Mouse (Mus musculus) C2C12 (cell line): ENCODE measurements around the gene Kl. TPM values are rescaled to one million over a fixed set of nuclear protein-coding genes. Genes with fewer than 3 reads are reported as not detected.

Source experiments
- H3K27me3 ChIP-seq: one replicate; pipeline ENCODE4 v1.6.1; 2011; ENCODE audit not compliant: control insufficient read depth, insufficient read depth, insufficient read length
- H3K36me3 ChIP-seq: one replicate; pipeline ENCODE4 v1.6.1; 2011; ENCODE audit not compliant: control insufficient read depth, insufficient read depth
- H3K4me3 ChIP-seq: one replicate; pipeline ENCODE4 v1.5.1; 2011; ENCODE audit warnings: mild to moderate bottlenecking, control low read depth; ENCODE audit not compliant: poor library complexity, insufficient read depth, severe bottlenecking
- H3K79me2 ChIP-seq: one replicate; pipeline ENCODE4 v1.6.1; 2011; ENCODE audit not compliant: control insufficient read depth, insufficient read depth
- H3K79me3 ChIP-seq: one replicate; pipeline ENCODE4 v1.6.1; 2011; ENCODE audit warnings: low read depth, control low read depth
- H3ac ChIP-seq: one replicate; pipeline ENCODE3; 2011; ENCODE audit warnings: low read depth; ENCODE audit not compliant: control insufficient read depth, insufficient read length
- CEBPB ChIP-seq: IDR thresholded peaks from one replicate; pipeline ENCODE4 v1.6.1; 2011; ENCODE audit warnings: low read depth, mild to moderate bottlenecking, control low read depth, moderate library complexity
- CTCF ChIP-seq: IDR thresholded peaks from one replicate; pipeline ENCODE4 v1.5.1; 2011; ENCODE audit not compliant: control insufficient read depth, insufficient read depth, insufficient read length
- FOSL1 ChIP-seq: IDR thresholded peaks from one replicate; pipeline ENCODE4 v1.8.0; 2011; ENCODE audit warnings: mild to moderate bottlenecking, low read length; ENCODE audit not compliant: poor library complexity, insufficient read depth, severe bottlenecking
- MAX ChIP-seq: IDR thresholded peaks from one replicate; pipeline ENCODE4 v1.6.1; 2011; ENCODE audit warnings: mild to moderate bottlenecking, control low read depth
- MYOD1 ChIP-seq: IDR thresholded peaks from one replicate; pipeline ENCODE4 v1.6.1; 2011; ENCODE audit warnings: low read depth; ENCODE audit not compliant: control insufficient read depth, insufficient read length
- MYOG ChIP-seq: IDR thresholded peaks from one replicate; pipeline ENCODE4 v1.6.1; 2011; ENCODE audit not compliant: control insufficient read depth, insufficient read length; ENCODE audit errors: extremely low read depth
- USF1 ChIP-seq: IDR thresholded peaks from one replicate; pipeline ENCODE4 v1.6.1; 2011; ENCODE audit warnings: low read depth, mild to moderate bottlenecking, control low read depth, moderate library complexity
- polyA plus RNA-seq: library from polyadenylated mRNA; unstranded; fragments of >200 nt; fragmentation: generic; extraction: Trizol; gene quantifications from one replicate; pipeline ENCODE4 v1.2.1, GENCODE M21; 2012; ENCODE audit warnings: missing spikeins

Gene Kl
- polyA plus RNA-seq, 1 experiment, result not detected

DNA sequence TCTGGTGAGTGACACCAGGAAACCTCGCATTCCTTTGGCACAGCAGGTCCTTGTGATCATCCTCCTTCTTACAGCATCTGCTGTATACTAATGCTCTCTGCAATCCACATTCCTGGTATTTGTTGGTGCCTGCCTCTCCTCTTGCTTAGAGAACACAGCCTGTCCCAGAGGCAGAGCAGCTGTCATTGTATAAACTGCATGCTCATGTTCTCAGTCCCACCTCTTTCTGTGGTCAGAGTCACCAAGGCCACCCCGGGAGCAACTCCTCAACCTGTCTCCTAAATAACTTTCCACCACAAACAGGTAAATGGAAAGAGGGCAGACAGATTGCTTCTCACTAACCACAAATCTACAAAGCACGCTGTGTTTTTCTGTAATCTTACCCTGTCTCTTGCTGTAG, 18.1 kb downstream of the Kl start:
- Histone ChIP-seq H3K36me3 (no peaks in the 10 kb centered on the region), H3K27me3 (no peaks in the 10 kb centered on the region), H3K79me2 (no peaks in the 10 kb centered on the region), H3ac (no peak overlapping the region), H3K4me3 (no peak overlapping the region), H3K79me3 (no peaks in the 10 kb centered on the region)
- TF ChIP-seq CEBPB, result no peak
- TF ChIP-seq MYOD1, result no peak
- TF ChIP-seq MAX, result no peak
- no peak for TF ChIP-seq USF1
- no peak for TF ChIP-seq CTCF
- no peak for TF ChIP-seq MYOG
- no peak for TF ChIP-seq FOSL1

DNA sequence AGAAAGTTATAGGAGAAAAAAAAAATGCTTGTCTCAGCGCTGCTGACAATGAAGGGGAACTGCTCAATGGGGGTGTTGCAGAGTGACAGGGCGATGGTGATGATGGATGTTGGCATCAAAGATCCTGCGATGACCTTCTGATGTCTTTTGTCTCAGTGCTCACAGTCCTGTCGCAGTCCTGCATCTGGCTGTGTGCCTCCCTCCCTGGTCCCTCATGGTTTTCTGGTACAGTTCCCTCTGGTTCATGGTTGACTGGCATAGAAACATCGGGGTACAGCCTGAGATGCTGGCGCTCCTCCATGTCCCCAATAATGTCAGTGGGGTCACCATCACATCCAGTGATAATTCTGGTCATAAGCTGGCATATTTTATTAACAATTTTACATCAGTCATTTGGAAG, 18.7 kb downstream of the Kl start:
- H3K4me3 ChIP-seq, result no peak overlapping the region
- H3K79me2 ChIP-seq, result no peaks in the 10 kb centered on the region
- no peaks in the 10 kb centered on the region for H3K27me3 ChIP-seq
- no peaks in the 10 kb centered on the region for H3K36me3 ChIP-seq
- no peaks in the 10 kb centered on the region for H3K79me3 ChIP-seq
- TF ChIP-seq MYOG, result no peak
- TF ChIP-seq FOSL1, result no peak
- H3ac ChIP-seq, result no peak overlapping the region

DNA sequence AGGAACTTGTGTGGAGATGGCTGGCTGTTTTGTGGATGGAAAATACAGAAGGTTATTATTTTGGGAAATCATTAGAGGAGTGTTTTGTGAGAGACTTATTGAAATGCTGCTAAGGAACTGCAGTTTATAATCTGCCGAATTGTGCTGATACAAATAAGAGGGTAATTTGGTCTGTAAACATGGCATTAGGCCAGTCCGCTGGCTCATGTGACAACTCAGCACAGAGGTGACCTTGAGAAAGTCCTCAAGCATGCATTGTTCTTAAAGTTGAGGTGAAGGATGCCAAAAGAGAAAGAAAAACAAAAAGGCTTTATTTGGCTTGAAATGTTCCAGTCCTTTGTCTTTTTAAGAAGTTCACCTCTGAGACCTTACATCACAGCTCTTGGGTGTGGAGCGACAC, 21.8 kb downstream of the Kl start:
- H3K79me2 ChIP-seq, result no peaks in the 10 kb centered on the region
- no peaks in the 10 kb centered on the region for H3K36me3 ChIP-seq
- TF ChIP-seq CTCF, result no peak
- TF ChIP-seq USF1, result no peak
- no peak for TF ChIP-seq CEBPB
- TF ChIP-seq MYOD1, result no peak
- no peak for TF ChIP-seq MAX
- TF ChIP-seq FOSL1, result no peak
- no peak for TF ChIP-seq MYOG
- no peaks in the 10 kb centered on the region for H3K79me3 ChIP-seq
- H3ac ChIP-seq, result no peak overlapping the region
- no peaks in the 10 kb centered on the region for H3K27me3 ChIP-seq
- no peak overlapping the region for H3K4me3 ChIP-seq

DNA sequence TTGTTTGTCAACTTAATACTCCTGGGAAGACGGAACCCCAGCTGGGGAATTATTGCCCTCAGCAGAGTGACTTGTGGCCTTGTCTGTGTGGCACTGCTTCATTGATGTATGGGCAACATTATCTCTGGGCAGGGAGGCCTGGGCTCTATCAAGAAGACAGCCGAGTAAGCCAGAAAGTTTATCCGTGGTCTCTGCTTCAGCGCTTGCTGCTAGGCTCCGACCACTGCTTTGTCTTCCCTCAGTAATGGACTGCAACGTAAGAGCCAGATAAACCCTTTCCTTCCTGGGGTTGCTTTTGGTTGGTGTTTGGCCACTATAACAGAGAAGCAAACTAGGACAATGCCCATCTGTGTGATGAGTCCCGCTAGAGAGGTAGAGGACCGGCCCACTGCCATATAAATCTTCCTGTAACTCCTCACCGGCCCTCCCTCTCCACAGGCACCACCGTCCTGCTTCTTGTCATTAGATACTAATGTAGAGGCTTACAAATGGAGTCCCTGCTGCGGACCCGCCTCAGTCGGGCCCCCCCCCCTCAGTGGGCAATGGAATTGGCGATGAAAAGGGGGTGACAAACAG, 25.1 kb downstream of the Kl start:
- no peak for TF ChIP-seq MYOD1
- TF ChIP-seq CEBPB, result no peak
- TF ChIP-seq USF1, result no peak
- TF ChIP-seq MYOG, result no peak
- TF ChIP-seq MAX, result no peak
- no peak for TF ChIP-seq CTCF
- no peak for TF ChIP-seq FOSL1
- H3K36me3 ChIP-seq, result no peaks in the 10 kb centered on the region
- no peaks in the 10 kb centered on the region for H3K79me2 ChIP-seq

DNA sequence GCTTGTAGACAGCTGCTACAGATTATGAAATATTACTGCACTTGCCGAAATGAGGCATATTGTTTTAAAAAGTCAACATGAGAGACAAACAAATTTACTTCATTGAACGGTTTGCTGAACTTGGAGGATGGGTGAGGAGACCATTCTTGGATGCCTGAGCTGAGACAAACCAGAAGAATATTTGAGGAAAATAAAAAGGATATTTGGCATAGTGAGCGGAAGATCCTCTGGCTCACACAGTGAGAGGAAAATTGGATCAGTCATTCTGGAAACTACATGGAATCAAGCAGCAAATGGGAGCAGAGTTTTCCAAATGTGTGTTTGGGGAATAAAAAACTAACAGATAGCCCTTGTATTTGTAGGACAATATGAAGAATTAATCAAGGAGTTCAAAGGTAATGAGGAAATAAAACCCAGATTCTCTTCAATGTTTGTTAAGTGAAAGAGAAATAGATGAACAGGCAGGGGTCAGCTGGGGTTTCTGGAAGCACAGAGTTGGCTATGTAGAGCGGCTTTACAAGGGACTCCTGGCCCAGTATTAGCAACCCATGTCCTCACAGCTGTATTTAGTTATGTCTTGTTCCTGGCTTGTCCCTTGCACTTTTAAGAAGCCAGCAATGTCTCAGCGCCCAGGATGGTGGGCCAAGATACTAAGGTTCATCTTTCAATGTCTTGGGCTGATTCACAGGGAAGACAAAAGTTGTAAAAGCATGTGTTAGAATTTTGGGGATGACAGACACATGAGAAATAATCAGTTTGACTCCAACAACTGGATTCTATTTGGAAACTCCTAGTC, 27.1 kb downstream of the Kl start:
- Histone ChIP-seq H3K79me2 (no peaks in the 10 kb centered on the region), H3K27me3 (no peaks in the 10 kb centered on the region), H3K4me3 (no peak overlapping the region), H3ac (no peak overlapping the region), H3K79me3 (no peaks in the 10 kb centered on the region), H3K36me3 (no peaks in the 10 kb centered on the region)
- TF ChIP-seq MAX (no peak), CEBPB (no peak), MYOD1 (no peak), MYOG (no peak), FOSL1 (no peak), CTCF (no peak), USF1 (no peak)

More for the DNA sequence above, 25.1 kb downstream of the Kl start:
- Histone ChIP-seq H3K27me3 (no peaks in the 10 kb centered on the region), H3K4me3 (no peak overlapping the region), H3ac (no peak overlapping the region), H3K79me3 (no peaks in the 10 kb centered on the region)

DNA sequence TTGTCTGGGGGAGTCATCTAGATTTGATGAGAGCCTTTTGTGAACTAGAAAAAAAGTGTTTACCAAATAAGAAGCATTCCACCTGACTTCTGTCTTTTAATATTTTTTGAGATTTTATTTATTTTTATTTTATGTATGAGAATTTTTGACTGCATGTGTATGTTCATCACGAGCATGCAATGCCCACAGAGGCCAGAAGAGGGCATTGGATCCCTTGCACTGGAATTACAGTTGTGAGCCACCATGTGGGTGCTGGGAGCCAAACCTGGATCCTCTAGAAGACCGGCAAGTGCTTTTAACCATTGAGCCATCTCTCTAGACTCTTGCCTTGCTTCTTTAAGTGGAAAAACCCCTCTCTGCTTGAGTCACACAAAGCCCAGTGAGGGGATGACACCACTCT, 29.7 kb downstream of the Kl start:
- no peak overlapping the region for H3K4me3 ChIP-seq
- no peaks in the 10 kb centered on the region for H3K79me3 ChIP-seq
- no peaks in the 10 kb centered on the region for H3K27me3 ChIP-seq
- TF ChIP-seq USF1 (no peak), MYOG (no peak), CEBPB (no peak), CTCF (no peak), MAX (no peak), FOSL1 (no peak), MYOD1 (no peak)
- no peak overlapping the region for H3ac ChIP-seq
- no peaks in the 10 kb centered on the region for H3K79me2 ChIP-seq
- H3K36me3 ChIP-seq, result no peaks in the 10 kb centered on the region
